Mouse (Mus musculus): Measurements from ENCODE around the gene Sacm1l. TPM values are rescaled to one million over a fixed set of nuclear protein-coding genes. Genes with fewer than 3 reads are reported as not detected.

Sacm1l gene
- polyA plus RNA-seq, 1 experiment, result 16.8 TPM

DNA sequence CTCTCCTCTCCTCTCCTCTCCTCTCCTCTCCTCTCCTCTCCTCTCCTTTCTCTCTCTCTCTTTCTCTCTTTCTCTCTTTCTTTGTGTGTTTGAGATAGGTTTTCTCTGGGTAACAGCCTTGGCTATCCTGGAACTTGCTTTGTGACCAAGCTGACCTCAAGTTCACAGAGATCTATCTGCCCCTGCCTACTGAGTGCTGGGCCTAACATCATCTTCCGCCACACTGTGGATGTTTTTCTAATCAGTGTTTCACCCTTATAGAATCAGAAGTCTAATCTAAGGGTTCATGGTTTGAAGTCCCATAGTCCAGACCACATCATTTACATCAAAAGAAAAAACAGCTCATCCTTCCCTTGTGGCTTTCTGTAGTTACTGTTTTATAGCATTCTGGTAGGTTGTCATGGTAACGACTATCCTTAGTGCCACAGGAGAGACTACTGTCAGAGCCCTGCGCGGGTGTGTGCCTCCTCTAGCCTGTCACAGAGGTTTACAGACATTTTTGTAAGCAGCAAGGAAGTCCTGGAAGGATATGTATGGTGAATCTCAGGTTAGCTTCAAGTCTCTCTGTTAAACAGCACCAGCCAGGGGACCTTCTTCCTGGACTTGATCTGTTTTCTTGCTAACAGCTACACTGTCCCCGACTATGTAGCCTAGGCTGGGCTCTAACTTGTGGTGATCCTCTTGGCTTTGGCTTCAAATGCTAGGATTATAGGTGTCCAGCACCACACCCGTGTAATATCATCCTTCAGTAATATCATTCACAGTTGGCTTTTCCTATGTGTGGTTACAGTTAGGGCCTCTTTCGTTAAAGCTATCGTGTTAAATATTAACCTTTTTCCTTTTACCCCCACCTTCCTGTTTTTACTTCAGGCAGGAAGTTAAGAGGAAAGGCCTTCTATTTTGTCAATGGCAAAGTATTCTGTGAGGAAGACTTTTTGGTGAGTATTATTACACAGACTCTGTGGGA is 19.6 kb upstream of the Sacm1l start:
- no peak for DNase-seq (ENCODE audit: low read depth)

DNA sequence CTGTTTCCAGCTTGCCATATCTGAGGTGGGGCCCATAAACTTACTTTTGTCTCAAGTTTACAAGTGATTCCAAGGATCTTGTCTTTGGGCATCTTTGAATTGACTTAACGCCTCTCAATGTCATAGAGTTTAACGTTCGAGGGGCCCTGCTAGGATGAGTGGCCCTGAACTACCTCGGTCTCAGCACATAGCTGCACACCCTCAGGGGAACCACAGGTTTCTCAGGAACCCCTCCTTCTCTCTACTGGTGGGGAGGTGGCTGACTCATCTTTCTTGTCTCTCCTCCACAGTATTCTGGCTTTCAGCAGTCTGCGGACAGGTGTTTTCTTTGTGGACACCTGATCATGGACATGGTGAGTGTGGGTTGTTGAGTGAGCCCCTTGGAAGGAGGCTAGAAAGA is 18.6 kb upstream of the Sacm1l start:
- no peak for DNase-seq (ENCODE audit: low read depth)

DNA sequence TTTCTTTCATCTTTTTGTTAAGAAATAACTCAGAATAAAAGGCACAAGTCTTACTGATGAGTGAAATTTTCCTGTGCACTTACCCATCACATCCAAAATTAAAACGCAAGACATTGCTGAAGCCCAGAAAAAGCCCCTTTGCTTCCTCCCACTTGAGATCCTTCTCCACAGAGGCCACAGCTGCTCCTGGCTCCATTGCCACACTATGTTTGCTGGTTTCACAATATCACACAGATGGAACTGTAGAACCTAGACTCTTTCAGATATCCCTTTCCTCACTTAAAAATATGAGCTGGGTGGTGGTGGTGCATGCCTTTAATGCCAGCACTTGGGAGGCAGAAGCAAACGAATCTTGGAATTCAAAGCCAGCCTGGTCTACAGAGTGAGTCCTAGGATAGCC is 17.1 kb upstream of the Sacm1l start:
- DNase-seq (ENCODE audit: low read depth), result no peak

DNA sequence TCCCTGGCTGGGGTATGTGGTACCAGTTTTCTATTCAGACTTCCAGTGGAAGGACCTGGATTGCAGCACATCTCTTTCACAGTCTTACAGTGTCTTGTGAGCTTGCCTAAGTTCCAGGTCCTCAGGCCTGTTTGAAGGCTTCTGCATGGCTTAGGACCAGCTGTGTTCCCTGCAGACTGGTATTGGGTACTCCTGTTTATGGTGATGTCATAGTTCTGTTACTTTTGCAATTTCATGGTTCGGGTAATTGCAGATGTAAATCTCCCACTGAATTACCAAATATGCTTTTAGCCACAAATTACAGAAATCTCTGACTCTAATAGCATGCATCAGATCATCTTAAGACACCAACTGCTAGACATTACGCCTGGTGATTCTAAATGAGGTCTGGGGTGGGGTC is 14.5 kb upstream of the Sacm1l start:
- no peak for DNase-seq (ENCODE audit: low read depth)

DNA sequence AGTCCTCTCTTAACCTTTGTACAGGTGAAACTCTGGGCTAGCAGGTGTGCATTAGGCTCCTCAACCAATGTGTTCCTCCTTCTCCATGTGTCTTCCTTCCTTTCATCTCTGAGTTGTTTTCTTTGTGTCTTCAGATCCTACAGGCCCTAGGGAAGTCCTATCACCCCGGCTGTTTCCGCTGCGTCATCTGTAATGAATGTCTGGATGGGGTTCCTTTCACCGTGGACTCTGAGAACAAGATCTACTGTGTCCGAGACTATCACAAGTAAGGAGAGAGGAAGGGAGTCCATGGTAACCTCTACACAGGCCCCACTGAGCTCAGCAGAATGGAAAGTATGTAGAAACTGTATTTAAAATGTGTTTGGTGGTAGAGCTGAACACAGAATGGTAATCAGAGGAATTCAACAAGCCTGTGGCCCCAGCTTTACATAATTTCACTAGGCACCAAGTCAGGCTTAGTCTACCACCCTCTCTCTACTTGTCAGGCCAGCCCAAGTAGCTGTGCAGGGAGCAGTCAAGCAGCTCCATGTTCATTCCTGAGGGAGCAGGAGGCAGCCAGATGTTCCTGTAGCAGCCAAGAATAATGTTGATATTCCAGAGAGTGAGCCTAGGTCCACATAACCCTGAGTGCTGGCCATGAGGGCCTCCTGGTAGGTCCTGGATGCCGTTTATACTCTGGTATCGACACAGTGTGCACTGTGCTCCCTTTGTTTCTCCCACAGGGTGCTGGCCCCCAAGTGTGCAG is 12.7 kb upstream of the Sacm1l start:
- no peak for DNase-seq (ENCODE audit: low read depth)

DNA sequence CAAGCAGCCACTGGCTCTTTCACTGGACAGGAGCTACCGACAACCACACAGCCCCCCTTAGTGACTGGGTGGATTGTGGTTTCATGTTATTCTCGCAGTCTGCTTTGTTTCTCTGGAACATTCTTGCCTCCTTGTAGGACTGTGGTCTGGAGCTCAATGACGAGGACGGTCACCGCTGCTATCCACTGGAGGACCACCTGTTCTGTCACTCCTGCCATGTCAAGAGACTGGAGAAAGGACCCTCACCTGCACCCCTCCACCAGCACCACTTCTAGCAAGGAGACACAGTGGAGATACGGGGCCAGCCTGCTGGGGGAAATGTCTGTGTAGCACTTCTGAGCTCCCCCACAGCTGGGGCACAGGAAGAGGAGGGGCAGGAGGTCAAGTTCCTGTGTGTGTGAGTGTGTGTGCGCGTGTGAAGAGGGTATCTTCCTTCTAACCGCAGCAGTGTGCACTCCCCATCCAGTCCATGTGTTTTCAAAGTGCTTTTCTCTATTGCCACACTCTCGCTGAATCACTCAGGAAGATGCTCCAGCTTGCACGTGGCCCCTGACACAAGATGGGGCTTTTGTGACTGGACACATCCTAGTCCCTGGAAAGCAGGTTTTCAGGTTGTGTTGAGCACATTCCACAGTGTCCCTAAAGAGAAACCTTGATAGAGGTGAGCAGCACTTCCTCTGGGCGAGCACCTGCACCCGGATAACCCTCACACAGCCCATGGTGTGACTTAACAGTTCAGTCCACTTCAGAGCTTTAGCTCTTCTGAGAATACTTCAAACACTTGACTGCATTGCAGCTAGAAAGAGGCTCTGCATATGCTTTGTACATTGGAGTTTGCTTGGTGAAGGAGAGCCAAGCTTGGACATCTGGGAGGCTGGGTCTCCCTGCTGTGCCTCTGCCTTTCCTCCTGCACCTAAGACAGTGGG is 10.3 kb upstream of the Sacm1l start:
- no peak for DNase-seq (ENCODE audit: low read depth)

DNA sequence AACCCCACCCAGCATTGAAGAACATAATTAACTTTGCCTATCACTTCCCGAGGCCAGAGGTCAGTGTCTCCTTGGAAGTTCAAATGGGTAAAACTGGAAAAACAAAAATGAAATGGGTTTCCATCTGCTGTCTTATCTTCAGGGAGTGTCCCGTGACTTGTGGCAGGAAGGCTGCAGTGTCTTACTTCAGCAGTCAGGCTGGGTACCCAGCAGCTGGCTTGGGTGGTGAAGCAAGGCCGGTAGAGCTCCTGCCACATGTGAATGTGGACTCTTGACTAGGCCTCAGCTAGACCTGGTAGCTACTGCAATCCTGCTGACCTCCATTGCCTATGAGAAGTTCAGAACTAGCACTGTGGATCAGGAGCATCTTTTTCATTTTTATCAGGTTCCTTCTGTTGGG is 8.8 kb upstream of the Sacm1l start:
- DNase-seq (ENCODE audit: low read depth), result no peak

DNA sequence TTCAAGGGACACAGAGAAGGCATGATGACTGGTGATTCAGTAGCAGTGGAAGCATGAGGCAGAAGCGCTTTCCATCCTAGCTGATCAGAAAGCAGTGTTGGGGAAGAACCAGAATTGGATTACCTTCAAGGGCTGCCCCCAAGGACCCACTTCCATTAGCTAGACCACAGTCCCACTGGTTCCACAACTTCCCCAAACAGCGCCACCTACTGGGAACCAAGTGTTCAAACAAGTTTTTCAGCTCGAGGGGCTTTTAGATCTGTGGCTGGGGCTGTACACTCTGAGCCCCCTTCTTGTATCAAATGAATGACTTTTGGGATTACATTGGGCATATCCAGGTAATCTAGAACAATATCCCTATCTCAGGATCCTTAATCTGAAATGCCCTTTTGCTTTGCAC is 5.9 kb upstream of the Sacm1l start:
- no peak for DNase-seq (ENCODE audit: low read depth)

DNA sequence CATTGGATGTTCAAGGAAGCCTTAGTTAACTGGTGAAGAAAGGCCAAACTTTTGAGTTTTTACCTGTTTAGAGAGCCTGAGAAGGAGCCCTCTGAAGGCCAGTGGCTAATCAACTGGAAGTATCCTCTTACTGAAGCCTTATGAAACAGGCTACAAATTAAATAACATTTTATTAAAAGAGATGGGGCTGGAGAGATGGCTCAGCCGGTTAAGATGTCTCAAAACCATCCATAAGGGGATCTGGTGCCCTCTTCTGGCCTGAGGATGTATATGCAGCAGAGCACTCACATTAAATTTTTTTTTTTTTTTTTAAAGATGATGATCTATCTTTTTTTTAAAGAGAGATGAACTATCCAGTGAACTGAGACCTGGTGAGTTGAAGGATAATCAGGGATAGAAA is 4.5 kb upstream of the Sacm1l start:
- DNase-seq (ENCODE audit: low read depth), result no peak

DNA sequence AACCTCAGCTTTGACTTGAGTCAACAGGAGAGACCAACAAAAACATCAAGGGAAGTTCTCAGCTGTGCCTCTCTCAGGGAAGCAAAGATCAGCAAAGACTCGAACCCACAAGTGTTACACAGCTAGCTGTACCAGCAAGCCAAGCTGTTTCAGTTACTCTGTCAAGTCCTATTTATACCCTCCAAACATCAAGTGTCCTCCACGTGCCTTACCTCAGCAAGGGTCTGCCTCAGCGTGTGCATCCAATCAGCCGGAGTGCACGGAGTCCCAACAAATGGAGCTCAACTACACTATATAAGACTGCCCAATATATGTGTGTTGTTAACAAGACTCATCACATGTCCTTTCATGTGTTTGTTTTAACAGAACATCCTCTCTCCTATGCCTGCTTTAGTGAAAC is 3.1 kb upstream of the Sacm1l start:
- DNase-seq (ENCODE audit: low read depth), result no peak

DNA sequence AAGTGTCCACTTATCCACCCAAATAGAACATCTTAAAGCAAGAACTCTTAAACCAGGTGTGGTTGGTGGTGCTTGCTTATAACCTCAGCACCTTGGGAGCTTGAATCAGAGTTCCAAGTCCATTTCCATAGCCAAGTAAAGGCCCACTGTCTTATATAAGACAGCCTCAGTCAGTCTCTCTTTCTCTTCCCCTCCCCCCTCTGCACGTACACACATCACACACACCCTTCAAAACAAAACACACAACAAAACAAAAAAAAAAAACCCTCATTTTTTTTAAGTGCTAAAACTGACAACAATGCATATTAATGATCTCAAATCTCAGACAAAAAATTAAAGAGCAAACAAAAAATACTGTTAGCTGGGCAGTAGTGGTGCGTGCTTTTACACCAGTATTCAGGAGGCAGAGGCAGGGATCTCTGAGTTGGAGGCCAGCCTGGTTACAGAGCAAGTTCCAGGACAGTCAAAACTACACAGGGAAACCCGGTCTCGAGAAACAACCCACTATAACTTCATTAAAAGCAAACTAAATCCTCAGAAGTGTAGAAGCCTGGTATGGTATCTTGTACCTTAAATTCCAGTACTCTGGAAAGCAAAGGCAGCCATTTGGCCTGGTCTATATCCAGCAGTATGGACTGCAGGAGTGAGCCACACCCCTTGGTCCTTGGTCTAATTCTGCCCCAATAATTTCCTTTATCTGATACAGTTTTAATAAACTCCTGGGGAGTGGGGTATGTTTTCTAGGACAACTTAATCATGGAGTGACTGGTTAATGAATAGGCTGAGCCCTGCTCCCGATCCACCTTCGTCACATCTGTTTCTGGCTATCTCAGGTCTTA is 1.3 kb upstream of the Sacm1l start:
- DNase-seq (ENCODE audit: low read depth), result no peak

DNA sequence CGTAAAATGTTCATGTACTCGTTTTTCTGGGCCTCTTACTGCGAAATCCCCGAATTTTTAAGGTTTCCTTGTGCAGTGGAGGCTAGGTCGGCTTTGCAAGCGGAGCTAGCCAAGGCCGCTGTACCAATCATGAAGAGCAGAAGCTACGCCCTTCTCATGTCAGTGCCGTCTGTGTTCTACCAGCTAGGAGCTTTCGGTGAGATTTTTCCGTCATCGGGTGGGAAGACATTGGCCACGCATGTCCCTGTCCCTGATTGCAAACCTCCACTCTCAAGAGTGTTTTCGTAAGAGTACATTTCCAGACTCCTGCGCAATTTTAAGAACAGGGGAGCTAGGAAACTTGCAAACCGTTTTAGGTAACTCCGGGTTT is 648 bp upstream of the Sacm1l start:
- no peak for DNase-seq (ENCODE audit: low read depth)

DNA sequence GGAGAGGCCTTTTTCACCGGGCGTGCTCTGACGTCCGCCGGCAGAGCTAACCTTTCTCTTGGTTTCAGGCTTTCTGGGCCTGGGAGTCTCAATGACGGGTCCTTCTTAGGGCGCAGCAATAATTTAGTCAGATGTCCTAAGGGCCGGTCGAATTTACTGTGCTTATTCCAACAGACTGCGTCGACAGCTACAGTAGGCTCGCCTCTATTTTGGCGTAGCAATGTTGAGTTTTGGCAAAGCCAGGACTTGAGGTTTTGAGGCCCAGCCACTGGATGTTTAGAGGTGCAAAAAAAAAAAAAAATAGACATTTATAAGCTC is 558 bp downstream of the Sacm1l start:
- DNase-seq (ENCODE audit: low read depth), result no peak

DNA sequence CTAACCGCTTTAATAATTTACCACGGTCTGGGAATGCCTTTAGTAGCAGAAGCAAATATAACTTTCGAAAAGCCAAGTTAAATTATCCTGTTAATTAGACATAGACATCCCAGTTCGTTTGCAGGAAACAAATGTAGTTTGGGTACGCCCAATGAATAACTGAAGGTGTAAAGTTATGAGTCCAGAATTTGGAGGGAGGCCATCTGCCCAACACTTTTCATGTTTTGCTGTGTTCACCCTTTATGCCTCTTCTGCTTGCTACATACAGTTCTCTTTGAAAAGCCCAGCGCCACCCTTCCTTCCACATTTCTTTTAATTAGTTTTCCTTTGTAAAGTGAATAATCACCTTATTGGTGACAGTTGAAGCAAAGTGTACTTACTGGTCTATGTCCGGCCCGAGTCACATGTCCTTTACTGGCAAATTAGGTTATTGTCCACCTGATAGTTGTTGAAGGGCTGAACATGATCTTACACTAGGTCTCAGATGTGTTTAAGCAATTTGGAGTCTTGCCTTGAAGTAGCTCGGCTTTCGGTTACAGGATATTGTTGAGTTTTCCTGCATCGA is 1.1 kb downstream of the Sacm1l start:
- DNase-seq (ENCODE audit: low read depth), result no peak

DNA sequence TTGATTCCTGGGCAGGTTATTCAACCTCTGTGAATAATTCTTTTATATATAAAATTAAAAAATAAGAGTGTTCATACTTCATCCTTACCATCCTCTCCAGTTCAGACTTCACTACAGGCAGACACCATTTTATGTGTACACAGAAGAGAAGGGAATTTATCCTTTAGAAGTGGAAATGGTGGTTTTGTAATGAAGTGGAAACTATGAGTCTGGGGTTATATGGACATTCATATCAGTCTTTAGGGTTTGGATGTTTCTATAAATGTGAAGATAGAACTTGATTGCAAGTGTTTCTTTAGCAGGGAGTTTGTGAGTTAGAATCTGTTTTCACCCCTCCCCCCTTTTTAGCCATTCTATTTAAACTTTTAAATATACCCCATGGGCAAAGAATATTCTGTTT is 1.7 kb downstream of the Sacm1l start:
- no peak for DNase-seq (ENCODE audit: low read depth)

DNA sequence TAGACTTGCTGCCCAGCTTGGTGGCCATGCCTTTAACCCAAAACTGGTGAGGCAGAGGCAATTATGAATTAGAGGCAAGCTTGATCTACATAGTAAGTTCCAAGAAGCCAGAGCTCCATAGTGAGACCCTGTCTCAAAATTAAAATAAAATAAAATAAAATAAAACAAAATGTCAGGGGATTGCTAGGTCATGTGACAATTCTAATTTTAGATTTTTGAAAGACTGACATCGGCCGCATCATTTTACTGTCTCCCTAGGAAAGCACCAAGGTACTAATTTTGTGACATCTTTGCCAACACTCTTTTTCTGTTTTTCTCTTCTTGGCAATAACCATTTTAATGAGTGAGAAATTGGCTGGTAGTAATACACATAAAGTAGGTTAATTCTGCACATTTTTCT is 7.1 kb downstream of the Sacm1l start:
- no peak for DNase-seq (ENCODE audit: low read depth)

DNA sequence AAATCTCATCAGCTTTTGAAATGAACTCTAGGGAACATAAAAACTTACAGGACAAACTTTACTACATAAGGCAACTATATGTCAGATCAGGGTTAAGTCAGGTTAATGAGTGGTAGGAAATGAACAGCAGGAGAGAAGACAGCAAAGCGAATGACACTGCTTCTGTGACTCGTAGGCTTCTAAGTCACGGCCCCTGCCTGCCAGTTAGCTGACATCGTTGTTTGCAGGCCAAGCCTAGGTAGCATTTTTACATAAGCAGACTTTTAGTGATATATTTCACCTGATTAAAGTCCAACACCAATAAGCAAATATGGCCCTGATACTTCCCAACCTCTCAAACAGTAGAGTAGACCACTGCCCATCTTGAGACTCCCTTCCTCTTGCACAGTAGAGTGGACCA is 8.6 kb downstream of the Sacm1l start:
- no peak for DNase-seq (ENCODE audit: low read depth)

DNA sequence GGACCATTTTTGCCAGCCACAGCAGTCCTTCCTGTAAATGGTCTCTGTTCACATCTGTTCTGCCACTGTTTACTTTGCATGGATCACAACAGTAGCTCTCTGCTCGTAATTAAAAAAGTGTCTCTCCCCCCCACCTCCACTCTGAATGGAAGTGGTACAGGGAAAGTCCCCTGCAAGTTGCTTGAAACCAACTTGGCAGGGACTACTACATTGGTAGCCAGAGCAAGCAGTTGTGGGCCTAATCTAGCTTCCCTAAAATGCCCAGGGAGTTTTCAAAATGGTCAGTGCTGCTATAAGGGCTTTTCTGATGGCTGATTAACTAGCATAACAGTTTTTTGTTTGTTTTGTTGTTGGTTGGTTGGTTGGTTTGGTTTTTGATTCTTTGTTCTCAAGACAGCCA is 9.5 kb downstream of the Sacm1l start:
- DNase-seq (ENCODE audit: low read depth), result no peak

DNA sequence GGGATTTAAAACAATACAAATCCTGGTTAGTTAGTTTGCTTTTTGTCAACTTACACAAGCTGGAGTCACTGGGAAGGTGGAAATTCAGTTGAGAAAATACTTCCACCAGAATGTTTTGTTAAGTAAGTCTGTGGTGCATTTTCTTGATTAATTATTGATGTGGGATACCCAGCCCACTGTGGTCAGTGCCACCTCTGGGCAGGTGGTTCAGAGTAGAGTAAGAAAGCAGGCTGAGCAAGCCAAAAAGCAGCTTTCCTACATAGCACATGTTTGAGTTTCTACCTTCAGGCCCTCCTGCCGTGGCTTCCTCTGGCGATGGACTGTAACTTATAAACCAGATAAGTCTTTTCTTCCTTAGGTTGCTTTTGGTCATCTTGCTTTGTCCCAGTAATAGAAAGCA is 10.3 kb downstream of the Sacm1l start:
- no peak for DNase-seq (ENCODE audit: low read depth)

DNA sequence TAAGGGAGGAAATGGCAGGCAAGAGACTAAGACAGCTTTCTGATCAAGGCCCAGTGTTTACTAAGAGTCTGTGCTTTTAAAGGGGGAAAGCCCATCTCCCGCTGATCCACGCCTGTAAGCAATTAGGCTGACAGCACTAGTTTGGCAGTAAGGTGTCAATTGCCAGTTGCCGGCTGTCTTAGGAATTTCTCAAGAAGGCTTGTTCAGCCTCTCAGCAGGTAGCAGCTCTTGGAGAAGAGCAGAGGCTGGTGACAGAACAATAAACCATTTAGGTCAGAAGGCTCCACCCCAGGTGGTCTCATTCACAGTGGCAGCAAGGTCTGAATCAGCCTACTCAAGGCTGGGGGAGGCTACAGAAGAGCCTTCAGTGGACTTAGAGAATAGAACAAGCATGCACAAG is 25.0 kb downstream of the Sacm1l start:
- no peak for DNase-seq (ENCODE audit: low read depth)

Data from gonadal fat pad, adult 2 months (tissue).